Mouse (Mus musculus) forebrain, embryonic 11.5 days (tissue): ENCODE data around the gene Ccdc30. TPM values are rescaled to one million over a fixed set of nuclear protein-coding genes. Genes with fewer than 3 reads are reported as not detected.
A peak's percentile ranks its signal among the peaks of the same experiment; 100 is the strongest.

Experiments
- ATAC-seq: fragments of 200-750 bp; cut with Nextera tagmentation; replicated peaks from 2 replicates; pipeline ENCODE4 v1.8.0; 2017; ENCODE audit warnings: moderate TSS enrichment; ENCODE audit not compliant: low FRiP score
- DNase-seq: peaks from one replicate; pipeline ENCODE4 v3.0.0-alpha.2; 2017; ENCODE audit warnings: low spot score
- H3K27ac ChIP-seq: fragments of 300-500 bp; sonication (generic); 2 replicates; pipeline ENCODE4 v1.5.1; 2014; ENCODE audit warnings: low read depth, low read length
- H3K27me3 ChIP-seq: fragments of 300-500 bp; sonication (generic); 2 replicates; pipeline ENCODE4 v1.6.1; 2014; ENCODE audit warnings: mild to moderate bottlenecking, low read length, mixed read lengths; ENCODE audit not compliant: control insufficient read depth, insufficient read depth
- H3K36me3 ChIP-seq: fragments of 300-500 bp; sonication (generic); 2 replicates; pipeline ENCODE4 v1.6.1; 2014; ENCODE audit warnings: mild to moderate bottlenecking, low read length, moderate library complexity, mixed read lengths; ENCODE audit not compliant: control insufficient read depth, insufficient read depth
- H3K4me1 ChIP-seq: fragments of 300-500 bp; sonication (generic); replicated peaks from 2 replicates; pipeline ENCODE4 v1.6.1; 2014; ENCODE audit warnings: low read length, mixed read lengths; ENCODE audit not compliant: control insufficient read depth, insufficient read depth
- H3K4me2 ChIP-seq: fragments of 300-500 bp; sonication (generic); 2 replicates; pipeline ENCODE4 v1.6.1; 2014; ENCODE audit warnings: low read depth, mild to moderate bottlenecking, low read length, moderate library complexity, mixed read lengths; ENCODE audit not compliant: severe bottlenecking
- H3K4me3 ChIP-seq: fragments of 300-500 bp; sonication (generic); 2 replicates; pipeline ENCODE4 v1.5.1; 2014; ENCODE audit warnings: low read depth, low read length
- H3K9ac ChIP-seq: fragments of 300-500 bp; sonication (generic); 2 replicates; pipeline ENCODE4 v1.6.1; 2014; ENCODE audit warnings: low read length
- H3K9me3 ChIP-seq: fragments of 300-500 bp; sonication (generic); 2 replicates; pipeline ENCODE4 v1.6.1; 2016; ENCODE audit warnings: low read length, mixed read lengths; ENCODE audit not compliant: control insufficient read depth
- WGBS: fragments of 180-500 bp; shearing (Covaris S2); extraction: QIAGEN DNeasy Blood & Tissue Kit; methylation state at CpG from one replicate; pipeline ENCODE4 v1.1.7; 2014; 5-methylcytosine and 5-hydroxymethylcytosine counted together
- polyA plus RNA-seq: library from polyadenylated mRNA; unstranded; fragments of >200 nt; fragmentation: Nextera tagmentation; extraction: Ambion mirVana; gene quantifications from 2 replicates; pipeline ENCODE4 v1.2.1, GENCODE M21; 2014

Gene Ccdc30
- polyA plus RNA-seq, 1 experiment from 2014 or later: 10.2 TPM

GRCm38 (mm10) chr4:119313756-119314155 lies 101.6 kb downstream of the Ccdc30 start:
- Histone ChIP-seq H3K4me3 (no peak overlapping the region), H3K27ac (no peak overlapping the region), H3K9ac (no peak overlapping the region), H3K36me3 (peaks cover 3% of the 10 kb centered on the region; the same call in 1 of the 2 replicates), H3K9me3 (no peaks in the 10 kb centered on the region), H3K27me3 (no peaks in the 10 kb centered on the region), H3K4me1 (no peaks in the 10 kb centered on the region), H3K4me2 (no peak overlapping the region)
- DNase-seq: no peak
- WGBS: 91% methylated on average over 1 of the region's 1 CpGs
- no peak for ATAC-seq

DNA sequence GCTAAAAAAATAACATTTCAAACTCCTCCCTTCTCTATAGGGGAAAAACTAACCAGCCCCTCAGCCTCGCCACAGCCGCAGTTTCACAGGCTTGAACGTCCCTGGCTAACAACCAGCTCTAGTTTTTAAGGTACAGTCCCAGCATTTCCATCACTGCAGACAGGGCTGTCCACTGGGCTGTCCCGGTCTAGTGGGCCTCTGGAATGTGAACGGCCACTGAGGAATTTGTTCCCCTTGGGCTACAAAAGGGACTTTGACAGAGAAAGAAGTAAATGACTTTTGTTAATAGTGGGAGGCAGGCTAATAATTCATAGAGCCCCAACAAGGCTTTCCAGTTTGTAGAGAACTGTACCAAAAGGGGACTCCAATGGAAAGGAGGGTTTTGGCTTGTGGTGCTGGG lies 109.9 kb downstream of the Ccdc30 start:
- Histone ChIP-seq H3K36me3 (no peaks in the 10 kb centered on the region; the same call in 1 of the 2 replicates), H3K4me1 (no peaks in the 10 kb centered on the region)
- WGBS: 85% methylated on average over 5 of the region's 5 CpGs

GRCm38 (mm10) chr4:119303291-119303690 lies 112.0 kb downstream of the Ccdc30 start:
- ATAC-seq (no peak), DNase-seq (no peak)
- H3K4me2 ChIP-seq: no peak overlapping the region
- H3K27ac ChIP-seq: no peak overlapping the region
- 92% methylated on average over 8 of the region's 8 CpGs for WGBS
- no peak overlapping the region for H3K4me3 ChIP-seq
- H3K27me3 ChIP-seq: no peaks in the 10 kb centered on the region
- no peak overlapping the region for H3K9ac ChIP-seq
- H3K4me1 ChIP-seq: no peaks in the 10 kb centered on the region
- H3K9me3 ChIP-seq: no peaks in the 10 kb centered on the region
- no peaks in the 10 kb centered on the region for H3K36me3 ChIP-seq

More for the DNA sequence above, 109.9 kb downstream of the Ccdc30 start:
- H3K9ac ChIP-seq: no peak overlapping the region
- no peak overlapping the region for H3K4me3 ChIP-seq
- no peak overlapping the region for H3K27ac ChIP-seq
- H3K4me2 ChIP-seq: no peak overlapping the region
- no peaks in the 10 kb centered on the region for H3K9me3 ChIP-seq
- H3K27me3 ChIP-seq: no peaks in the 10 kb centered on the region
- DNase-seq (no peak), ATAC-seq (no peak)

DNA sequence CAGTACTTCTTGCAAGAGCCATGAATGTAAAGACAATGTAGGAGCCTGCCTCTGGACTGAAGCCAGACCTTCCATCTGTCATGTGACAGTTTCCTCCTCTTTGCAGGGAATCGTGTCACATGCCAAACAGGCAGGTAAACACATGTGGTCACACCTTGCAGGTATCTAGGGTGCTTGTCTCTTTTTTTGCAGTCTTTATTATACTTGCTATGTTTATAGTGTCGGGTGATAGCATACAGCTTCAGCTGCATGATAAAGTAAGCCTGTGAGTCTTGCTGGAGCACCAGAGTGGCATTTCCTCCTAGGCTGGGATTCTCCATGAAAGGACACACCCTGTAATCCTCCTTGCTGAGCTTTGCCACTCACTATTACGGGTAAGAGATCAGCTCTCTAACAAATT lies 113.5 kb downstream of the Ccdc30 start:
- Histone ChIP-seq H3K36me3 (no peaks in the 10 kb centered on the region), H3K4me1 (no peaks in the 10 kb centered on the region), H3K27me3 (no peaks in the 10 kb centered on the region), H3K4me3 (no peak overlapping the region), H3K4me2 (no peak overlapping the region), H3K27ac (no peak overlapping the region), H3K9ac (no peak overlapping the region), H3K9me3 (no peaks in the 10 kb centered on the region)
- 87% methylated on average over 3 of the region's 3 CpGs for WGBS
- no peak for DNase-seq
- ATAC-seq: no peak

DNA sequence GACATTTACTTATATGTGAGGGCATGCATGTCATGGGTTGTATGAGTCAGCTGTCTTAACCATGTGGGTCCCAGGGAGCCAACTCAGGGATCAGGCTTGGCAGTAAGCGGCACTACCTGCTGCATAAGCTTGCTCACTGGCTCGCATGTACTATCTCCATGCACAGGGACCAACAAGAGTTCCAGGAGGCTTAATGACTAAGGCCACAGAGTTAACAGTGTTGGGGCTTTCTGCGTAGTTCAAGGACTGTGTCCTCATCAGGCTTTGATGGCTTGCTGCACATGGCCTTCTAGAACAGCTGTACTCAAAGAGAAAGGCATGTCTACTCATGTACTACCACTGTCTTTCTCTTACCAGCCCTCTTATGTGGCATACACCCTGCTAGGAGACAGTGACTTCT lies 114.6 kb downstream of the Ccdc30 start:
- ATAC-seq (no peak), DNase-seq (no peak)
- H3K27me3 ChIP-seq: no peaks in the 10 kb centered on the region
- H3K36me3 ChIP-seq: no peaks in the 10 kb centered on the region
- no peak overlapping the region for H3K9ac ChIP-seq
- H3K4me1 ChIP-seq: no peaks in the 10 kb centered on the region
- no peak overlapping the region for H3K4me3 ChIP-seq
- H3K4me2 ChIP-seq: no peak overlapping the region
- H3K9me3 ChIP-seq: no peaks in the 10 kb centered on the region
- 97% methylated on average over 3 of the region's 3 CpGs for WGBS
- H3K27ac ChIP-seq: no peak overlapping the region

- H3K36me3 ChIP-seq: no peaks in the 10 kb centered on the region
- H3K27ac ChIP-seq: no peak overlapping the region
- no peak overlapping the region for H3K4me2 ChIP-seq
- no peak overlapping the region for H3K9ac ChIP-seq
- DNase-seq (no peak), ATAC-seq (no peak)
- no peaks in the 10 kb centered on the region for H3K27me3 ChIP-seq
- H3K9me3 ChIP-seq: no peaks in the 10 kb centered on the region
- 91% methylated on average over 2 of the region's 2 CpGs for WGBS
- H3K4me1 ChIP-seq: no peaks in the 10 kb centered on the region; the same call in 1 of the 2 replicates
- no peak overlapping the region for H3K4me3 ChIP-seq
Measured at GRCm38 (mm10) chr4:119297361-119297760, 118.0 kb downstream of the Ccdc30 start.

DNA sequence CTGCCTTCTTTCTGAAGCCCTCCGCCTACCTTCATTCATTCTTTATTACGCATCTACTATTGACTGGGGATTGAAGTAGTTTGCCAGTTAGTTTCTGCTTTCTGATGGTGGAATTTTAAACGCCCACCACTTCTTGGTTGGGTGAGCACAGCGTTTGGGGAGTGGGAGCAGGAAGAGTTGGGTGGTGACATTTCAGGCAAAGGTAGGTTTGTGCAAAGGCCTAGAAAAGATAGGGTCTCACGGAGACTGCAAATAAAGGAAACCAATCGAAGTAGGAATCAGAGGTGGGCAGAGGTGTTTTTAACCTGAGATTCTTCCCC lies 120.2 kb downstream of the Ccdc30 start:
- no peaks in the 10 kb centered on the region; the same call in 1 of the 2 replicates for H3K4me1 ChIP-seq
- DNase-seq: no peak
- WGBS: 6% methylated on average over 6 of the region's 6 CpGs
- no peaks in the 10 kb centered on the region for H3K36me3 ChIP-seq
- peak overlapping the region; percentile 83; the same call in 1 of the 2 replicates for H3K27ac ChIP-seq
- H3K9ac ChIP-seq: peak overlapping the region; percentile 77
- no peaks in the 10 kb centered on the region for H3K9me3 ChIP-seq
- H3K4me3 ChIP-seq: peak overlapping the region; percentile 99
- peak overlapping the region; percentile 51 for H3K4me2 ChIP-seq
- H3K27me3 ChIP-seq: no peaks in the 10 kb centered on the region
- ATAC-seq: no peak

DNA sequence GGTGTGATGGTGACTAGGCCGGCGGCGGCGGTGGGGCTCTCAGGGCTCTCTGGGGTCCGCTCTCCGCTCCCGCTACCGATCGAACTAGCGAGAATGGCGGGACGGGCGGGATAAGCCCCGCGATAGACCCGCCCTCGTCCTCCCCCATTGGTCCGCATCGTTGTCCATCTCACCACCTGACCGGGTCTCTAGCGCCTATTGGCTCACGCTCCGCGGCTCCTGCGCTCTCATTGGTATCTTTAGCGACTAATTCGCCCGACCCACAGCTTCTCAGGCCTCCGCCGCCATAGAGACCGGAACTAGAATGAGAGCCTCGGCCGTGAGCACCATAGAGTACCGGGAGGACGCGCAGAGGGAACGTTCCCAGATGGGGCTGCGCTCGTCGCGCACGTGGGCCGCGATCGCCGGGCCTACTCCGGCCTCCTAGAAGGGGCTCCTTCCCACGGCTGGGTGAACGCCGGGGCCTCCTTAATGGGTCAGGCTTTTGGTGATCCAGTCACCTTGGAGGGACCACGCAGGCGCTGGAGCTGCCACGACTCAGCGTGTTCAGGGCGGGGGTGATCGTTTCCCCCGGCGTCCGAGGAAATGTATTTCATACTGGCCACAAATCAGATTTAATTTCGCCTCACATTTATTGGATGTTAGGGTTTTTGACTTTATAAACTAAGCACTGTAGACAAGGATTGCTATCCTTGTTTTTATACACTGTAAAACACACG lies 120.7 kb downstream of the Ccdc30 start, which contains the start of gene Ybx1:
TSS of gene Ybx1 (minus strand) at position 190 of the 719 bp plus-strand sequence.
- Histone ChIP-seq H3K4me2 (peak within 1 kb of the TSS; percentile 61), H3K9me3 (no peaks in the 10 kb centered on the region), H3K27ac (peak within 1 kb of the TSS; percentile 83), H3K9ac (peak within 1 kb of the TSS; percentile 95), H3K36me3 (no peaks in the 10 kb centered on the region), H3K4me3 (peak within 1 kb of the TSS; percentile 99), H3K4me1 (no peaks in the 10 kb centered on the region; the same call in 1 of the 2 replicates), H3K27me3 (no peaks in the 10 kb centered on the region)
- peak; percentile 100 for ATAC-seq
- DNase-seq: peak; percentile 99
- WGBS: under 1% methylated on average over 61 of the region's 61 CpGs
